ENCODE assay signal across 29 mouse cellular contexts in the genomic region with DNA sequence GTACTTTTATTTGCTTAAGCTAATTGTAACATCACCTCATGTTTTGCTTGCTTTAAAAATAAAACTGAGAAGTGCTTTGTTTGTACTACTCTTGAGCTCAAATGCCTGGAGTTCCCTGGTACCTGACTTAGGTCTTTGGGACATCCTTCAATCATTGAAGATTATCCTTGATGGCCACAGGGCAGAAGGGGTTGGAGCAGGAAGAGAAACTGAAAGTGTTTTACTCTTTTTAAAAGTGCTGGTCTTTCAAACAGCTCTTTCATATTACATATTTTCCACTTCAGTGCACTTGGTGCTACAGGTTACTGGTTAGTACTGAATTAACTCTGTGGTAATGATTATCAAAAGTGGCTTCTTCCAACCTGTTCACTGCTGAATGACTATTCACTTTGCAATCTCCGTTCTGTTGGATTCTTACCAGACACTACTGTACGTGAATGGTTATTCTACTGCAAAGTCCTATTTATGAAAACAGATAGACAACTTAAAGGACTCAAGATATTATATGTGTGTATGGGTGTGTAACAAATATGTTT. TPM values are rescaled to one million over a fixed set of nuclear protein-coding genes. Genes with fewer than 3 reads are reported as not detected.
DNase-seq lines count a peak whose midpoint lies in the region; ATAC-seq lines count a peak whose summit lies in the region.
"Had no signal": no experiment of that assay in that cellular context is flagged by ENCODE, and none has a peak within 500 bp of the region (broad histone marks: within the 10 kb centered on the region; RNA-seq: fewer than 3 reads in every experiment).

No protein-coding gene starts in this region.

- no peak overlapping the region for H3K27ac ChIP-seq in kidney, embryonic 15.5 days
- H3K27ac ChIP-seq: embryonic facial prominence, embryonic 13.5 days; forebrain, embryonic 10.5 days; gastrocnemius, adult 2 months; heart, embryonic 15.5 days; hindbrain, embryonic 12.5 days; hindbrain, postnatal 0 days; left cerebral cortex, adult 2 months; limb, embryonic 12.5 days; macrophage had no signal

- WGBS in kidney, embryonic 15.5 days, result 78% methylated on average over 2 of the region's 2 CpGs

- H3K27me3 ChIP-seq in kidney, embryonic 15.5 days, result no peaks in the 10 kb centered on the region
- H3K27me3 ChIP-seq: embryonic facial prominence, embryonic 13.5 days; heart, embryonic 15.5 days; hindbrain, embryonic 12.5 days; limb, embryonic 12.5 days had no signal

- no peak overlapping the region for H3K4me2 ChIP-seq in kidney, embryonic 15.5 days
- H3K4me2 ChIP-seq: embryonic facial prominence, embryonic 13.5 days; heart, embryonic 15.5 days; hindbrain, embryonic 12.5 days; limb, embryonic 12.5 days had no signal

- H3K4me3 ChIP-seq in kidney, embryonic 15.5 days (replicated peaks), result no peak overlapping the region
- H3K4me3 ChIP-seq: embryonic facial prominence, embryonic 13.5 days; forebrain, embryonic 10.5 days; gastrocnemius, adult 2 months; heart, embryonic 15.5 days; hindbrain, embryonic 12.5 days; left cerebral cortex, adult 2 months; limb, embryonic 12.5 days had no signal

- DNase-seq in kidney, postnatal 4 days, result no peak
- peak; percentile 63 for DNase-seq in A20 (ENCODE audit: low read depth, low spot score)
- DNase-seq in CD4-positive, CD25-positive, alpha-beta regulatory T cell, adult 2 months (ENCODE audit: low read depth, low spot score), result peak; percentile 31
- DNase-seq in induced T-regulatory cell, adult 2 months (ENCODE audit: low read depth), result peak; percentile 47
- DNase-seq in layer of hippocampus, adult 9-10 months (ENCODE audit: low spot score), result no peak
- no peak for DNase-seq in lung, postnatal 25 days (ENCODE audit: low spot score)
- no peak for DNase-seq in left cerebral cortex, adult 18-20 months (ENCODE audit: low spot score in 2 of 2)
- DNase-seq: adrenal gland, postnatal 25 days; cerebellum, adult 18-20 months; cerebellum, postnatal 10 days; gastrocnemius, adult 2 months; heart, postnatal 36 days; midbrain, embryonic 14.5 days; right cerebral cortex, postnatal 25 days; spleen, adult 18-20 months; thymus, adult 2 months; thymus, postnatal 4 days had no signal

- peak; percentile 43; the same call in 1 of the 2 replicates for ATAC-seq in kidney, embryonic 15.5 days (replicated peaks; ENCODE audit: low FRiP score)
- ATAC-seq: forebrain, embryonic 16.5 days; hindbrain, postnatal 0 days; intestine, postnatal 0 days had no signal

- no peaks in the 10 kb centered on the region for H3K9me3 ChIP-seq in kidney, embryonic 15.5 days (replicated peaks)
- H3K9me3 ChIP-seq: embryonic facial prominence, embryonic 13.5 days; forebrain, embryonic 10.5 days; heart, embryonic 15.5 days; limb, embryonic 12.5 days had no signal

- no peaks in the 10 kb centered on the region for H3K36me3 ChIP-seq in kidney, embryonic 15.5 days
- H3K36me3 ChIP-seq: embryonic facial prominence, embryonic 13.5 days; forebrain, embryonic 10.5 days; heart, embryonic 15.5 days; hindbrain, embryonic 12.5 days; limb, embryonic 12.5 days had no signal

- H3K4me1 ChIP-seq in kidney, embryonic 15.5 days, result no peaks in the 10 kb centered on the region
- H3K4me1 ChIP-seq: embryonic facial prominence, embryonic 13.5 days; forebrain, embryonic 10.5 days; heart, embryonic 15.5 days; hindbrain, embryonic 12.5 days; limb, embryonic 12.5 days had no signal

- H3K9ac ChIP-seq in kidney, embryonic 15.5 days, result no peak overlapping the region
- H3K9ac ChIP-seq: embryonic facial prominence, embryonic 13.5 days; heart, embryonic 15.5 days; hindbrain, embryonic 12.5 days; limb, embryonic 12.5 days had no signal

RNA-seq across cellular contexts. Expression of gene Fabp7, which starts 29.4 kb away (rescaled TPM):
- polyA plus RNA-seq in kidney, embryonic 15.5 days (2015; fragmentation: Nextera tagmentation; extraction: Ambion mirVana), result 7.8 and 14.3 TPM in 2 replicates
- total RNA-seq in left cerebral cortex, adult 18-20 months (2021), result 10 to 100 TPM; 45.3 to 56.9 TPM
- total RNA-seq: common myeloid progenitor, adult 5-6 weeks; gastrocnemius, adult 2 months had no signal

RNA-seq across cellular contexts. Expression of gene Smpdl3a, which starts 38.9 kb away (rescaled TPM):
- polyA plus RNA-seq in kidney, embryonic 15.5 days (2015; fragmentation: Nextera tagmentation; extraction: Ambion mirVana), result 24.3 and 25.4 TPM in 2 replicates
- 10 to 100 TPM; 24.9 to 25.2 TPM for total RNA-seq in left cerebral cortex, adult 18-20 months (2021)

Comparison
In these comparisons a context has a peak if more than half of its experiments do, and no peak if none do; other contexts are left out.
1. DNase-seq: peak in A20 (single experiment), CD4-positive, CD25-positive, alpha-beta regulatory T cell, adult 2 months (single experiment) and induced T-regulatory cell, adult 2 months (single experiment); none in kidney, postnatal 4 days (0 of 2), layer of hippocampus, adult 9-10 months (single experiment), lung, postnatal 25 days (single experiment) and left cerebral cortex, adult 18-20 months (0 of 2).